Mouse (Mus musculus) natural killer cell, adult 2 months (primary cell): ENCODE measurements around the gene Sobp.

Experiments
- DNase-seq, 2 experiments: peaks; one replicate each; pipeline ENCODE4 v3.0.0; 2022; ENCODE audit warnings: low spot score in 2 of 2

The Sobp gene

GRCm38 (mm10) chr10:43034811-43035210 is 139.5 kb downstream of the Sobp start:
- no peak for DNase-seq

DNA sequence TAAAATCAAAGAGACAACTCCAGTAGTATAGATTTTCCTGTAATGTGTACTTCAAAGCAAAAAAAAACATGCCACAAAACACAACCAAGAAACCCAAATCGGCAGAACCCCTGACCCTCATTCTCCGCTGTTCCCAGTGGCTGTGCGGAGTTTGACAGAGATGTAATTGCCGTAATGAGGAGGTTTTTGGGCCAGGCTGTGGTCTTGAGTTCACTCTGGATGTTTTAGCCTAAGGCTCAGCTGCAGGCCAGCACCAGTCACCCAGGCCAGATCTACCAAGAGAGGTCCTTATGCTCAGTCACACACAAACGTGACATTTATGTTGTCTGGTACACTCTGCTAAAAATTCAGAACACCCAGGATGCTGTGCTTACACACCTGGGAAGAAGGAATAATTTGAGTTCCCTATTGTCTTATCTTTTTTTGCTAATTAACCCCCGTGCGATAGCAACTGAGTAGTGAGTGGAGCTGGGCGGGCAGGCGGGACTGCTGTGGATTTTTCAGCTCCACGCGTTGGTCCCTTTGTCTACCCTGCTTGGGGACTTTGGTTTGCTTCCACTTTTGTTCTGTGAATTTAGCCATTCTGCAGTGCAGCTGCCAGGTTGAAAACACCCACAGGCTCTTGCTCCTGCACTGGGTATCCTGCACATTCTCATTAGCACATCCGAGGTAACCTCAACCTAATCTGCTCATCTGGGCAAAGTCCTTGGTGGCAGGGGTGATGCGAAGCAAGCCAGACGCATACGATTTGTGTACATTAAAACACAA is 140.7 kb downstream of the Sobp start:
- DNase-seq, result no peak

DNA sequence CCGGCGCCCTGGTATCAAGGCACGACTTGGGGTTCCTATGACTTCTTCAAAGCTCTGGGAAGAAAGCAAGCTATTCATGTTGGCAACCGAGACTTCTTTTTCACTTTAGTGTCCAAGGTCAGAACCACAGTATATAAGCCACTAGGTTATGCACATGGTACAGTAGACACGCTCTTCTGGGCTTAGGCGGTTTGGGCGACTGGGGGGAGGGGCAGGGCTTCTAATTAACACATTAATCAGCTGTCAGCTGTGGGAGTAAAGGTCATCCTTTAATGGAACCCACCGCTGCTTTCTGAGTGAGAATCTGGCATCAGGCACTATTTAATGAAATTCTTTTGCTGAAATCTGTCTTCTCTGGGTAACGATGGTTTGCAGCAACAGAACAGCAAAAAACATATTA is 147.3 kb downstream of the Sobp start:
- DNase-seq, result no peak

DNA sequence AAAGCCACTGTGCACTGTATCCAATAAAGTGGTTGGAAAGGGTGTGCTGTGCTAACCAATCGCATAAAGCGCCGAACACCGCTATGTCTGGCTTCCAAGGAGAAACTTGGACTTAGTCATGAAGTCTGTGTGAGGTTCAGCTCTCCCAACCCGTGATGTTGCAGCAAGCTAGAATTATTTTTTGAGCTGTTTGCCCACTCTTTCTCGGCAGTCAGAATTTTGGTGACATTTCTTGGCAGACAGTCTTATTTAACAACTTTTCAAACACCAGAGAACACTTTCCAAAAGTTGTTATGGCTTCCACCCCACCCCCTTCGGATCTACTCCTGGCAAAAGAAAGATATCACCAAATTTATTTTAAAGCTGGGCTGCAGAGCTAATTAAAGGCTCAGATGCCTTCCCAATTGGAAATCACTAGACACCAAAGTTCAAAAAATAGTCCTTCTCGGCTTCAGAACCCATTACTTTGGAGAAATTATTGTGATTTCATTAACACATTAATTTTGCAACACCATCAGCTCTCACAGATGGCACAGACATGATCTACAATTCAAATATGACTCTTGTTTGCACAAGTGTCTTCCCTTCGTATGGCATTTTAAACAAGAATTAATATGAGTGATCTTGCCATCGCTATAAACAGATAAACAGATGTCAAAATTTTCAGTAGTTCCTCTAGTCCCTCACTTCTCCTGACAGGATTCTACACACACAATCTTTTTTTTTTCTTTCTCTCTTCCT is 150.7 kb downstream of the Sobp start:
- no peak for DNase-seq

- DNase-seq, result no peak
These were observed 152.1 kb downstream of the Sobp start for GRCm38 (mm10) chr10:43022190-43022761.

- DNase-seq, result no peak
These were observed 152.7 kb downstream of the Sobp start for GRCm38 (mm10) chr10:43021512-43022116.

GRCm38 (mm10) chr10:43021017-43021416 is 153.3 kb downstream of the Sobp start:
- no peak for DNase-seq

DNA sequence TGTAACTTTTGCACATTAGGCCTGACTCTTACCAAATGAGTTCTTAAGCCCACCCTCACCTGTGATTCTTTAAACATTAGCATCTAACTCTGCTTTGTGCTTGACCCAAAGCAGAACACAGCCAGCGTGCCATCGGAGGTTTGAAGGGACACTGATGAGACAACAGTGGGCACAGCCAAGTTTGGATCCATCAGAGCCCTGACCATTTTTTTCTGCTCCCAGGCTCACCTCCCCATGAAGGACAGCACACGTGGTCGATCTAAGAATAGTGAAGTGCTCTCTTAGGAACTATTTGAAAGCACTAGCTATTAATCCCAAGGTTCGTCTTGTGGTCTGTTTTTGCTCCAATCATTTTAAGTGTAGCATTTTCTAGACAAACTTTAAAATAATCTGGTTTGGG is 159.5 kb downstream of the Sobp start:
- DNase-seq, result no peak

GRCm38 (mm10) chr10:43014358-43014757 is 160.0 kb downstream of the Sobp start:
- DNase-seq, result no peak

DNA sequence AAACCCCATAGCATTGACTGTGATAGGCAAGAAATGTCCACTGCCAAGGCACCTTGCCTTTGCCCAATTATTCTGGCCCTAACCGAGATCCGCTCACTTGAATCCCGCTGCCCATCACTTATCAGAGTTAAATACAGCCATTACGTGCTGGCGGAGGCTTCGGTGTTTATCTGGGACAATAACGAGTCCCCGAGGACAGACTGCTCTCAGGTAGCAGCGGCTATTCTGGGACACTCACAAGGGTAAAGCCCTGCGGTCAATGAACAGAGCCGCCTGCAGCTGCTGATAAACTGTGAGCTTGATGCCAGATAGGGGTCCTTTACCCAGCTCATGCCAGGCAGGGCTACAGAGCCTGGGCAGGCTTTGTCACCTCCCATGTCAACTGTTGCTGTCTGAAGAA is 166.2 kb downstream of the Sobp start:
- DNase-seq, result no peak

DNA sequence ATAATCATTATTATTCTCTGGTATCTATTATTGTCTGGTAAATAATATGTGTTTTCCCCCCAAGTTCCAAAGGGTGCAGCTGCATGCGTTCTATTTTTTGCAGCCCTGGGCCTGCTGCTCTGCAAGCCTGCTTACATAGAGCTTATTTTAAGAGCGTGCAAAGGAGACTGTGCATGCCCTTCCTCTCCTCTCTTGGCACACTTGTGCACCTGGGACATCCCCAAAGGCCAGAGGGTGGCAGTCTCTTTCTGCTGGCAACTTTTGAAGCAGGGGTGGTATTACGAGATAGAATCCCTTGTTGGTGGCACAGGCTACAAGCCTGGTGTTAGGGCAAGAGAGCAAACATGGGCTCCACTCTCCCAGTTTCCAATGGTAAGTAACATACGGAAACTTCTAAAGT is 167.8 kb downstream of the Sobp start:
- DNase-seq, result no peak

- no peak for DNase-seq
These were observed 168.7 kb downstream of the Sobp start for GRCm38 (mm10) chr10:43005677-43006076.

DNA sequence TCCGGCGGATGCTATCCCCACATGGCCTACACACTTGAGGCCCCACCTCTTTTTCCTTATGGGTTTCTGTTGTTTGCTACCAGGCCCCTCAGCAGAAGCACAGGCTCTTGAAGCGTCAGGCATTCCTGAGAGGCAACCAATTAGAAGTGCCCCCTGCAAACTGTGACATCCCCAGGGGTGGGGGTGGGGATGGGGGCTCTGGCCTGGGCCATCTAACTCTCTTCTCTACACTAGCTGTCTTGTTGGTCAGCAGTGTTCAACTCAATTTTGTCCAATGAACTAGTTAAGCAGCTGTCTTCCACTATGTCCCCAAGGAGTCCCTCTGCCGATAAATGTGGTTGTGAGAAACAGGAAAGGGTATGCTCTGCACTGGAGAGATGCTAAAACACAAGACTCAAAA is 169.3 kb downstream of the Sobp start:
- no peak for DNase-seq

- DNase-seq, result no peak
These were observed 170.1 kb downstream of the Sobp start for GRCm38 (mm10) chr10:43004174-43004734.

DNA sequence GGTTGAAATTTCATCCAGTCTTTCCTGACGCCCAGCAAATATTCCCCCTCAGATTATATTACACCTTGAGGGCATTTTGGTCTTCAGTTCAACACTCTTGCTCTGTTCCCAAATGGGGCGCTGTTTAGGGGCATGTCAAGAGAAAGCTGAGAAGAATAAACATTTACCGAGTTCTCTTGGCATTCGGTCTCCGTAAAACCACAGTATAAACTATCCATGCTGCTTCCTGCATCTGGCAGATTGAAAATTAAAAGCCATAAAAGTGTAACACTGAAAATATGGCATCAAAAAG is 170.9 kb downstream of the Sobp start:
- DNase-seq, result no peak

DNA sequence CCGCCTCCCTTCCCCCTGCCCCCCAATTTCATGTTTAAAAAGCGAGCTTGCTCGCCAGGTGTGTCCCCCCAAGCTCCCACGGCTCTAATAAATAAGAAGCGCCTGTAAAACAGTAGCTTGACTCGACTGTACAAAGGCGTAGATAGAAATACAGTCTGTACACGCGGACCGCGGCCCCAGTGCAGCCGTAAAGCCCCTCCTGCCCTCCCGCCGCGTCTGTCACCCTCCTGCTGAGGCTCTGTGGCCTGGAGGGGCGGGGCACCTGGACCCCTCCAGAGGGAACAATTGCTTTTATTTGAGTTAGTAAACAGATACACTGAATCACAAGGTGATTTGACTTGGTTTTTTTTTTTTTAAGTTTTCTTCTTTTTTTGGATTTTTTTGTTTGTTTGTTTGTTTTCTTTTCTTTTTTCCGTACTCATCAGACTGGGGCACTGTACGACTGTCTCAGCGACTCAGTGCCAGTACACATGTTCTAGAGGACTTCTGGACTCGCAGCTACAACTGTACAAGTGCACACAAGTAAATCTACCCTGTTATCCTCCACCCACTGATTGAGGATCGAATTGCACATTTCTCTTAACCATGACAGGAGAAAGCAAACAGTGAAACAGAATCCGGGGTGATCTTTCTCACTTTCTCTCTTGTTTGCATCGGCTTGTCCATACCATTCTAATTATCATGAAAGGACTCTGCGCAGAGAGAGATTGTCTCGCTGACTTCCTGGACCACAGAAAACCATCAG is 171.4 kb downstream of the Sobp start:
- no peak for DNase-seq

- no peak for DNase-seq
These were observed 172.2 kb downstream of the Sobp start for GRCm38 (mm10) chr10:43002066-43002678.

GRCm38 (mm10) chr10:43001433-43001832 is 172.9 kb downstream of the Sobp start:
- DNase-seq, result no peak

GRCm38 (mm10) chr10:42999324-42999723 is 175.0 kb downstream of the Sobp start:
- DNase-seq, result no peak

DNA sequence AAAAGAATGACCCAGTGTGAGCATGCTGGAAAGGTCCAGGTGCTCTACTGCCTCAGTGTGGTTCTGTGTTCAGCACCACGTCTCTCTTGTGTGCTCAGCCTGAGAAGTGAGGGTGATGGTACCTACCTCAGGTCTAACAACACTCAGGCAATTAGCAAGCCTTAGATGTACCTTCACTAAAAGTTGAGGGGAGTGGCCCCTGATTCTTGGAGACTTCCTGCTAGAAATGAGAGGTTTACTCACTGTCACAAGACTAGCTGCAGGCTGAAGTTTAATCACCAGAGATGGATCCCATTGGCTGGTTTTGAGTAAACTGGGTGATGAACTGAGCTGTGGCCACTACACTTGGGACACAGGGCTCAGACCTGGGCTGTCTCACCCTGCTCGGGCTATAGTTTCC is 177.1 kb downstream of the Sobp start:
- DNase-seq, result no peak

- no peak for DNase-seq
These were observed 178.8 kb downstream of the Sobp start for GRCm38 (mm10) chr10:42995484-42995895.
